Mouse (Mus musculus) retina, adult 2 months (tissue): ENCODE results near the gene Scml4.

Experiments used
- DNase-seq: peaks from one replicate; pipeline ENCODE4 v3.0.0-alpha.2; 2012; ENCODE audit warnings: low read depth, low spot score

Gene Scml4

DNA sequence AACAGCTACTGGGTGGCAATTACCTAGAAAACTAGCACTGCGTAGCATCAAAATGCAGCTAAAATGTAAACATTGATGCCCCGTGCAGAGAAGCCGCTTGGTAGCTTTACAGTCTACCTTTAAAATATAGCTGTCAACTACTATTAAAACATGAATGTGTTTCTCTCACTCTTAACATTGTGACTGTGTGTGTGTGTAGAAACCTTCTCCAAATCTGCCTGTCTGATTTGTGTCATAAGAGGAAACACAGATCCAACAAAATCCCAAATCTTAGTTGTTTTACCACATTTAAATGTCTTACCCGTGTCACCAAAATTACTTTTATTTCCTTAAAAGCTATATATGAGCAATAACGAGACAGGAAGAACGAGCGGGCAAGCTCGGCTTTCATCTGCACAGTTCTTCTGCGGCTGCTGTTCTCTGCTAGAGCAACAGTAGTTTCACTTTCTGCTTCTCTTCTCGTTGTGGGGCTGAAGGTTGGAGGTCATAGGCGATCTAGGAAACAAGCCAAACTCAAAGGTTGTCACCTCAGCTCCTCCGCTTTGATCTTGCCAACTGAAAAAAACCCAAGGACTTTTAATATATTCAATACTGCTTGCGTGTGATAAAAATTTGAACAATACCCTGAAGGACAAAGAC, 2.1 kb downstream of the Scml4 start:
- DNase-seq: no peak

DNA sequence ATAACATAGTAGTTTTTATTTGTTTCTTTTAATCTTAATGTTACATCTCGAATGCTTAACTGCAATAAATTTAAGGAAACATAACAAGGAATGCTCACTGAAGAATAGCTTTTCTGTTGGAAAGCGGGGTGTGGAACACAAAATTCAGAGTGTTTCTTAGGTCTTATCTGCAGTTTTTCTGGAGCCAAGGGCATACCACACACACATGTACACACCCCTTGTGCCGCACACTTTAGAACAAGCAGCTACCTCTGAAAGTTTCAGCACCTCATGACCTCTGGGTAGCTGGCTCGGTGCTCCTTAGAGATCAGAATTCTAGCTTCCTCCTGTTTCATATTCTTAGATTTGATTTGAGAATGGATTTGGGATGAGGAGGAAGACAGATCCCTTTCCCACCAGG, 2.6 kb downstream of the Scml4 start:
- DNase-seq: no peak

DNA sequence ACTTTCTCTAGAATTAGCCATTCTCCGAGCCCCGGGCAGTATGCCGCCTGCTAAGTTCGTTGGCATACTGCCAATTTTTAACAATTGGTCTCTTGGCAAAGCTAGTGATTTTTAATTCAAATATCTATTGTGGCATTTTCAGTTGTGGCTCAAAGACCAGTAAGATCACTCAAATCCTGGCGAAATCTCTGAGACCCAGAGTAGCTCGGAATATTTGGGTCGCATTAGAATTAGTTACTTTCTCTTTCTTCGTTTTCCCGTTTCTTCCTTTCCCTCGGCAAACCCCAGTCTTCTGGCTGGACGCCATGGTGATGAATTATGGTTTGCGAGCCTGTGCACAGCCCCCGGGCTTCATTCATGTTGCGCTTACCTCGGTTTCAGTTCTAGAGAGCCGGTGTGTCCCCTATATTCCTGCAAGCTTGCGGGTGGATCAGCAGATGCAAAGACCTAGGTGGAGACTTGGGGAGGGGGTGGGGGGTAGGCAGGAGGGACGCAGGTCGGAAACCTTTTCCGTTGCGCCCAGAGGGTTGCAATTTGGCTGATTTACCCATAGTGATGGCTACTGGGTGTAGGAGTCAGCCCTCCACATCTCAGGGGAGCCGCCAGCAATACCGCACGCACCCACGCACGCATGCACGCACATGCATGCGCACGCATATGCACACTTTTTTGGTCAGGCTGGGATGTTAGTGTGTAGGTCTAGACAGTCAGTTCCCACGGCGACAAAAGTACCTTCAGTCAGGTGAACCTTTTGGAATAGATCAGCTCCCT, 3.6 kb downstream of the Scml4 start:
- no peak for DNase-seq

DNA sequence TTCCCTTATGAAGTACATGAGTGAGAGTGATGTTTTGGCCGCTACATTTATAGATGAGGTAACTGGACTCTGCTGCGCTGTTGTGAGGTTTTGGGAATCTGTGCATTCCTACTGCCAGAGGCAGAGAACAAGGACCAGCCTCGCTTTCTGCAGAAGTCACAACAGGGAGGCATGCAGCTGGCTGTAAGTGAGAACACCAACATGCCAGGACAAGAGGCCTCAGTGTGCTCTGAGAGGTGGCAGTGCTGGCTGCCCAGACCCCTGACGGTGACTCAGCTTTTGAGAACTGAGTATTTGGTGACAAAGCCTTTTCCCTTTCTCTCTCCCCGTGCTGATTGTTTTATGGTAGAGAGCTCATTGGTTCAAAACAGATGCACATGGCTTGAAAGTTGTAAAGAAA, 4.5 kb downstream of the Scml4 start:
- DNase-seq: no peak

DNA sequence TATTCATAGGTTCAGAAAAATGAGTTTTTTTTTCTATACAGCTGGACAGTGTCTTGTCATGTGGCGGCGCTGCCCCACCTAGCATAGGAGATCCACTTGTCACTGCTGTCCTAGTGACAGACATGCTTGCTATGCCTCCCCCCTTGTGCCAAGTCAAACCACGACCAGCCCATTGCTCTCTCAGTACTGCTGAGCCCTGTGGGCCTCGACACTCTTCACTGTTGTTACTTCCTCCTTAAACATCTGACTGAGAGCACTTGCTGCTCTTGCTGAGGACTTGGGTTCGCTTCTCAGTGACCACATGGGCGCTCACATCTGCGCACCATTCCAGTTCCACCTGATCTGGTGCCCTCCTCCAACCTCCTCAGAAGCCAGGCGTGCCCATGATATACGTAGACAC, 8.2 kb downstream of the Scml4 start:
- DNase-seq: no peak

GRCm38 (mm10) chr10:42869467-42869866, 9.3 kb downstream of the Scml4 start:
- DNase-seq: no peak

DNA sequence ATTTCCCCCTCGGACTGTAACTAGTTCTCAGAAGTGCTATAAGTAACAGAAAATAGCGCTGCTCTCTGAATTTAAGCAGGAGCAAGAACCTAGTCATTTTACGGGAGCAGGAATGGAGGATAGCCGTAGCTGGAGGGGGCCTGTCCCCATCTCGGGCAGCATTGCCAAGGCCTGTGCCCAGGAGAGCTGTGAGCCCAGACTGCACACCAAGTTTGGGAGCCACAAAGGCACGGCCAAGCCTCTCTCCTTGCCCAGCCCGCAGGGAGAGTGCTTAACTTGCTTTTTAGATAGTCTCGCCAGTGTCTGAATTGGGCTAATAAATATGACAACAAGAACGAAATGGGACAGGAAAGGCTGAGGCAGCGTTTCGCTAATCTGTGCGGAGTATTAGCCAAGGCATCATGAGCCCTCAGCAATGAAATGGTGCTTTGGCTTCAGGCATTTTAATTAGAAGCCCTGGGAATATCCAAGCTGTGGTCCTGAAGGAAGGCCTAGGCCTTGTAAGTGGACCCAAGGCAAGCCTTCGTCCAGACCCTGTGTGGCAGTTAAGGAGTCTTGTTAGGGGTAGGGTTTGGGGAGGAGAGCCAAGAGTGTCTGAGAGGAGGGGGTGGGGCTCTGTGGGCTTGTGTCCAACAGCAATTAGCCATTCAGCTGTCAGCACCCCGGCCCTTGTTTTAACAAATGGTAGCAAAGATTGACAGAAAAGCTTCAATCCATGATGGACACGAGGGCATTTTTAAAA, 12.3 kb downstream of the Scml4 start:
- no peak for DNase-seq

- DNase-seq: no peak
These were observed 13.0 kb downstream of the Scml4 start for GRCm38 (mm10) chr10:42873077-42873595.

GRCm38 (mm10) chr10:42876172-42876571, 16.0 kb downstream of the Scml4 start:
- DNase-seq: no peak

GRCm38 (mm10) chr10:42879269-42879681, 19.1 kb downstream of the Scml4 start:
- DNase-seq: no peak

GRCm38 (mm10) chr10:42879682-42880081, 19.5 kb downstream of the Scml4 start:
- no peak for DNase-seq

DNA sequence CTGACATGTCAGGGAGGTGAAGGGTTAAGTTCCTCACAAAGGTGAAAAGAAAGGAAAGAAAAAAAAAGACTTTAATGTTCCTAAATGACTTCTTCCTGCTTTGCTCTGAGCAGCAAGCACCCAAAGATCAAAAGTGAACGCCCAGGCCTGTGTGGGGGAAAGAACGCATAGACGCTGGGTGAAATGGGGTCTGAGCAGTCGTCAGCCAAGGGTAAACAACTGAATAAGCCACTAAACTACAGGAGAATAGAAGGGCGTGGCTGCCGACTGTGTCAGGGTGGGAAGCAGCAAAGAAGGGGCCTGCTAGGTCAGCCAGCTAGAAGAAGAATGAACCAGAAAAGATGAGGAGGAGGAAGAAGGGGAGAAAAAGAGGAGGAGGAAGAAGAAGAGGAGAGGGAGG, 26.9 kb downstream of the Scml4 start:
- DNase-seq: no peak

DNA sequence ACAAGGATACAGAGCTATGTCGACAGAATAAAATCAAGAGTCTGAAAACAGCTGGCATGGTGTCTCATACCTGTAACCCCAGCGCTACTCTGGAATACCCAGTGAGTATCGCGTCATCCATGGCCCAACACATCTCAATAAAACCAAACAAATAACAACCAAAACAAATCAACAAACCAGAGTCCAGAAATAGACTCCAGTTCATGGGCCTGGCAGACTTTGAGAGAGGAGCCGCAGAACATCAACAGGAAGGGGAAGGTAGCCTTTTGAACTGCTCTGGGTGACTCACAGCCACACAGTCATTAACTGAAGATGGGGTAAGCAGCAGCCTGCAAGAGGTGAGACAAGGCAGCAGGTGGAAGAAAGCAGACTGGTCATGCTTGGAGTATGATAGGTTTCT, 28.1 kb downstream of the Scml4 start:
- no peak for DNase-seq

GRCm38 (mm10) chr10:42890365-42890764, 30.2 kb downstream of the Scml4 start:
- no peak for DNase-seq

- no peak for DNase-seq
These were observed 32.1 kb downstream of the Scml4 start for GRCm38 (mm10) chr10:42892250-42892649.

DNA sequence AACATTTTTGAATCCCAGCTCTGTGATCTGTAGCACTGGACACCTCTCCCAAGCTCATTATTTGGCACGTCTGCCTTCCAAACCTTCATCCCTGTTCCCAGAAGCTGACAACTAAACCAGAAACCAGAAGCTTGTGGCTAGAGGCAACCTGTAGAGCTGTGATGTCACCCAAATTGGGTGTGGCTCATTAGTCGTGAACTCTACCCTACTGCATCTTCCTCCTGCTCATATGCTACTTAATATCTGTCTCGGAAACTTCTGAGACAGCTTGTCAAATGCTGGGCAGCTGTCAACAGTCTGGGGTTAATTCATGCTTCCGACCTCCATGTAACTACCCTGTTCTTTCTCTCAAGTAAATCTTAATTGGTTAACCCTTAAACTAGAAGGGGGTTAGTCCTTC, 32.8 kb downstream of the Scml4 start:
- no peak for DNase-seq

DNA sequence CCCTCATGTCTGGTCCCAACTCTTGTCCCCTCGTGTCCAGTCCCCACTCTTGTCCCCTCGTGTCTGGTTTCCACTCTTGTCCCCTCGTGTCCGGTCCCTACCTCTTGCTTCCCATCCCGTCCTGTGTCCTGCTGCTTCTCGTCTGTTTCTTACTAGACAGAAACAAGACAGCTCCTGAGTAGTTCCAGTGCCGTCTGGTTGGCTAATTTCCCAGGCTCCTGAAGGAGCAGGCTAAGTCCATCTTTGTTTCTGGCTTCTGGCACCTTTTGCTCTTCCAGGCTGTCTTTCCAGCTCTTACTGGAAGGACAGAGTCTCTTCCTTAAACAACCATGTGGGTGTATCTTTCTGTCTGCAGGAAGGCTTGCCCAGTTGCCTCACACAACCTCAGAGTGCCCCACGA, 33.7 kb downstream of the Scml4 start:
- DNase-seq: no peak

DNA sequence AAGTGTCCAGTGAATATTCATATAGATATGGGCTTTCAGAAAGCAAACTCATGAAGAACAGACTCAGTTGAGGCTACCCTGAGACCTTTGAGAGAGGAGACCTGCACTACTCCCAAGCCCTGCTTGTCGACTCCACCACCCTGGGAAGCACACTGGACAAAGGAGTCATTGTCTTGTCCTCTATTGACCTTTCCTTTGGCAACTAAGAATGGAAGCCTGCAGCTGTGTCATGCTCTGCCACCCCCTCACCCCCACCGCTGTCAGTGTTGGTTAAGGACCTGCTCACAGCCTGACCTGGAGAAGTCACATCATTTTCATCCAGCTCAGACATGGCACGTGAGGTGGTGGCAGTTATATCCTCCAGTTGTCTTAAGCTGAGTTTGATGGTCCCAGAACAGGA, 34.1 kb downstream of the Scml4 start:
- DNase-seq: no peak

DNA sequence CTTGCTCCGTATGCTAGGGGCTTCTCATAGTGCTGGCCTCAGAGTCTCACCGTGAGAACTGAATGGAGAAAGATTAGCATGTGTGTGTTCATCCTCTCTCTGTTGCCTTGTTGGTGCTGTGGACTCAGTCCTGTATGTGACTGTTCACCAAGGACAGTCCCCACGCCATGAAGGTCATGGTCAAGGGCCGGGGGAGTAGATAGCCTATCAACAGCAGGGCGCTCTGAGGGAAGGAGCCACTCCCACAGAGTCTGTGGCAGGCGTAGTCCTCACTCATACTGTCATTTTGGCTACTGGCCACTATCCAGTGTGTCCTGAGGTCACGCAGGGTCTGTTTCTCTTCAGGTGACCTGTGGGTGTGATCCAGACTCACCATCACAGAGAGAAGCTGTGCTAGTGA, 34.5 kb downstream of the Scml4 start:
- DNase-seq: no peak

- no peak for DNase-seq
These were observed 36.5 kb downstream of the Scml4 start for GRCm38 (mm10) chr10:42896621-42897020.

- DNase-seq: no peak
These were observed 37.0 kb downstream of the Scml4 start for GRCm38 (mm10) chr10:42897166-42897565.

GRCm38 (mm10) chr10:42897632-42898031, 37.5 kb downstream of the Scml4 start:
- no peak for DNase-seq

DNA sequence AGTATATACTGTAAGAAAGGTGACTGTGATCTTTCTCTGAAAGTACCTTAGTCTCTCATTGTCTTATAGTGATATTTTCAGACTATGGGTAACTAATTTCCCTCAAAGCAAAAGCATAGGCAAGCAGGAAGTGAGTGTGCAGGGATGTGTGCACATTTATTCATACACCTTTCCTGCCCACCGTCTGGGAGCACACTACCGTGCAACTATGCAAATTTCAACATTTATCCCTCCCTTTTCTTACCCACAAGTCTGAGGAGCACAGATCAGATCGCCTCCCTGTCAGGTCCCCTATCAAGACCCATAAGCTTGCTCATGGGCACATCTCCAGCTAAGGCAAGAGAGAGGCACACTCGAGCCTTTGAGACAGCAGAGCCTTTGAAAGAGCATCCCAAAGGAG, 41.2 kb downstream of the Scml4 start:
- DNase-seq: no peak
